Mouse (Mus musculus) ES-E14 (cell line): Measurements from ENCODE around the gene Tldc1. TPM values are rescaled to one million over a fixed set of nuclear protein-coding genes. Genes with fewer than 3 reads are reported as not detected.

ENCODE experiments used
- DNase-seq: peaks from one replicate; pipeline ENCODE4 v3.0.0-alpha.2; 2013; ENCODE audit warnings: low read depth, low spot score
- H3K27ac ChIP-seq: 2 replicates; pipeline ENCODE4 v1.5.1; 2012; ENCODE audit warnings: low read depth, mild to moderate bottlenecking, low read length, moderate library complexity, mixed read lengths; ENCODE audit not compliant: poor library complexity, insufficient read depth, severe bottlenecking
- H3K36me3 ChIP-seq: 2 replicates; pipeline ENCODE4 v1.6.1; 2012; ENCODE audit warnings: mild to moderate bottlenecking, low read length, moderate library complexity, mixed read lengths; ENCODE audit not compliant: control insufficient read depth, poor library complexity, insufficient read depth, severe bottlenecking
- H3K4me1 ChIP-seq, 2 experiments: fragments of 150-350 bp in 1 of 2; sonication (generic) in 1 of 2; 2 replicates each; pipeline ENCODE4 v1.6.1; 2012; ENCODE audit warnings: low read length in 2 of 2, mild to moderate bottlenecking in 1 of 2, mixed read lengths in 1 of 2; ENCODE audit not compliant: control insufficient read depth in 2 of 2, insufficient read depth in 2 of 2, poor library complexity in 1 of 2
- H3K4me3 ChIP-seq, 2 experiments: fragments of 150-350 bp in 1 of 2; sonication (generic) in 1 of 2; 2 replicates each; pipeline ENCODE4 v1.5.1; 2012; ENCODE audit warnings: low read length in 2 of 2, low read depth in 1 of 2, mild to moderate bottlenecking in 1 of 2, mixed read lengths in 1 of 2; ENCODE audit not compliant: insufficient read depth in 1 of 2, poor library complexity in 1 of 2, severe bottlenecking in 1 of 2
- H3K9ac ChIP-seq: 2 replicates; pipeline ENCODE4 v1.6.1; 2012; ENCODE audit warnings: low read depth, mild to moderate bottlenecking, low read length, mixed read lengths; ENCODE audit not compliant: poor library complexity, insufficient read depth, severe bottlenecking
- H3K9me3 ChIP-seq: fragments of 150-350 bp; sonication (generic); 2 replicates; pipeline ENCODE4 v1.6.1; 2012; ENCODE audit warnings: low read depth, mild to moderate bottlenecking, low read length; ENCODE audit not compliant: control insufficient read depth, insufficient read depth
- CHD2 ChIP-seq: IDR thresholded peaks from 2 replicates; pipeline ENCODE4 v1.6.1; 2014; ENCODE audit warnings: mild to moderate bottlenecking, low read depth, low read length, inconsistent platforms
- HCFC1 ChIP-seq: IDR thresholded peaks from 2 replicates; pipeline ENCODE4 v1.6.1; 2012; ENCODE audit warnings: low read length, inconsistent platforms, borderline replicate concordance; ENCODE audit not compliant: insufficient read depth
- MAFK ChIP-seq: IDR thresholded peaks from 2 replicates; pipeline ENCODE4 v1.6.1; 2014; ENCODE audit warnings: mild to moderate bottlenecking, low read depth, low read length, inconsistent platforms; ENCODE audit not compliant: insufficient read depth
- ZC3H11A ChIP-seq: IDR thresholded peaks from 2 replicates; pipeline ENCODE4 v1.6.1; 2012; ENCODE audit warnings: low read depth, mild to moderate bottlenecking, inconsistent platforms, low read length, borderline replicate concordance
- ZNF384 ChIP-seq: IDR thresholded peaks from 2 replicates; pipeline ENCODE4 v1.6.1; 2012; ENCODE audit warnings: low read depth, low read length, inconsistent platforms
- in situ Hi-C, 2 experiments: fragments of 600-800 bp; cut with MboI; formaldehyde crosslinking; loops; one replicate each; pipeline ENCODE4 v1.15.1; 2025; ENCODE audit warnings: low sequenced_read_pairs in 2 of 2, inconsistent platforms in 1 of 2; ENCODE audit not compliant: unreplicated experiment in 2 of 2
- total RNA-seq: library from RNA; depleted of rRNA; stranded (reverse); fragments of 300-350 nt; gene quantifications from 2 replicates; pipeline ENCODE4 v1.2.3, GENCODE M21; 2012

Gene Tldc1
- total RNA-seq, 1 experiment = 9.2 TPM

GRCm38 (mm10) chr8:119744604-119745003 is 33.6 kb downstream of the Tldc1 start:
- Histone ChIP-seq H3K9ac (no peak overlapping the region), H3K4me1 (no peaks in the 10 kb centered on the region), H3K36me3 (no peaks in the 10 kb centered on the region), H3K27ac (no peak overlapping the region), H3K9me3 (no peaks in the 10 kb centered on the region), H3K4me3 (no peak overlapping the region)
- in situ Hi-C loops = no loop called here
- DNase-seq = no peak
- TF ChIP-seq HCFC1 = no peak
- no peak for TF ChIP-seq MAFK
- no peak for TF ChIP-seq CHD2
- TF ChIP-seq ZNF384 = no peak
- no peak for TF ChIP-seq ZC3H11A

GRCm38 (mm10) chr8:119743291-119744026 is 34.8 kb downstream of the Tldc1 start:
- H3K4me1 ChIP-seq = peaks cover 0 to under 1% of the 10 kb centered on the region in 2 experiments; a peak in 1 of 4 replicates
- no peaks in the 10 kb centered on the region for H3K9me3 ChIP-seq
- no peak overlapping the region for H3K4me3 ChIP-seq
- DNase-seq = peak; percentile 60
- no peak overlapping the region for H3K27ac ChIP-seq
- no peak overlapping the region for H3K9ac ChIP-seq
- no peak for TF ChIP-seq HCFC1
- peak; percentile 13; the same call in 1 of the 2 replicates for TF ChIP-seq ZC3H11A
- H3K36me3 ChIP-seq = no peaks in the 10 kb centered on the region
- in situ Hi-C loops = no loop called here

- H3K4me1 ChIP-seq = peaks cover 0 to 3% of the 10 kb centered on the region in 2 experiments; a peak in 1 of 4 replicates
- TF ChIP-seq CHD2 (no peak), HCFC1 (no peak), ZNF384 (no peak), MAFK (no peak), ZC3H11A (no peak)
- no peak overlapping the region for H3K27ac ChIP-seq
- no peaks in the 10 kb centered on the region for H3K36me3 ChIP-seq
- H3K9ac ChIP-seq = no peak overlapping the region
- no peak for DNase-seq
- H3K9me3 ChIP-seq = no peaks in the 10 kb centered on the region
- no peak overlapping the region for H3K4me3 ChIP-seq
- in situ Hi-C loops = no loop called here
Measured at GRCm38 (mm10) chr8:119742409-119742808, 35.8 kb downstream of the Tldc1 start.

GRCm38 (mm10) chr8:119740634-119741033 is 37.6 kb downstream of the Tldc1 start:
- Histone ChIP-seq H3K9ac (no peak overlapping the region), H3K9me3 (no peaks in the 10 kb centered on the region), H3K4me1 (peaks cover 0 to 3% of the 10 kb centered on the region in 2 experiments; a peak in 1 of 4 replicates), H3K36me3 (no peaks in the 10 kb centered on the region), H3K4me3 (no peak overlapping the region), H3K27ac (no peak overlapping the region)
- in situ Hi-C loops = no loop called here
- TF ChIP-seq HCFC1 (no peak), CHD2 (no peak), ZC3H11A (no peak), ZNF384 (no peak), MAFK (no peak)
- DNase-seq = no peak
